Mouse (Mus musculus) liver, adult 2 months (tissue): ENCODE measurements around the gene Pop7.

Experiments
- CTCF ChIP-seq: fragments of 200-500 bp; IDR thresholded peaks from 2 replicates; pipeline ENCODE4 v1.5.1; 2011; ENCODE audit warnings: low read depth, low read length, control low read depth
- POLR2A ChIP-seq: fragments of 200-500 bp; IDR thresholded peaks from 2 replicates; pipeline ENCODE4 v1.6.1; 2011; ENCODE audit warnings: low read length, control low read depth; ENCODE audit not compliant: insufficient read depth; ENCODE audit errors: extremely low read depth

GRCm38 (mm10) chr5:137522711-137523110 lies 20.4 kb upstream of the Pop7 start:
- TF ChIP-seq CTCF: no peak
- TF ChIP-seq POLR2A: no peak
